Mouse (Mus musculus): ENCODE data around the gene Dgkb. TPM values are rescaled to one million over a fixed set of nuclear protein-coding genes. Genes with fewer than 3 reads are reported as not detected.

Dgkb gene
- not detected in 3 replicates for total RNA-seq (2017)

DNA sequence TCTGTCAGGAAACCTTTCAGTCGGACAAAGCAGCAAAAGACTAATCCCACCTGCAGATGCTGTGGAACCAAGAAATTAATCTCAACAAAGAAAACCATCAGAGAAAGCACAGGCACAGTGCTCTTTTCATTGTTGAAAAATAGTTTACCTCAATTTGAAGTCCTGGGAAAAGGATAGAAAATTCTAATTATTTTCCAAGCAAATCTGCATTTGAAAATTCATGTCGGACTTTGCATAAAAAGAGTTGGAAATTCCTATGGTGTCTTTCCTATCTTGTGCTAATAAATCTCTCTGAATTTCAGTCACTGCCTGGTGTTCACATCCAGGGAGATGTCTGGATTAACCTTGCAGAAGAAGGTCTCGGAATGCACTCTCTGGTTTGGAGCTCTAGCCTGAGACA is at the start of gene Dgkb:
Gene Dgkb, plus strand, starts transcription at position 301 of the 400 bp plus-strand sequence.
- no peak for ATAC-seq (replicated peaks; ENCODE audit: insufficient number of reproducible peaks, low FRiP score, low TSS enrichment, poor library complexity, severe bottlenecking)

DNA sequence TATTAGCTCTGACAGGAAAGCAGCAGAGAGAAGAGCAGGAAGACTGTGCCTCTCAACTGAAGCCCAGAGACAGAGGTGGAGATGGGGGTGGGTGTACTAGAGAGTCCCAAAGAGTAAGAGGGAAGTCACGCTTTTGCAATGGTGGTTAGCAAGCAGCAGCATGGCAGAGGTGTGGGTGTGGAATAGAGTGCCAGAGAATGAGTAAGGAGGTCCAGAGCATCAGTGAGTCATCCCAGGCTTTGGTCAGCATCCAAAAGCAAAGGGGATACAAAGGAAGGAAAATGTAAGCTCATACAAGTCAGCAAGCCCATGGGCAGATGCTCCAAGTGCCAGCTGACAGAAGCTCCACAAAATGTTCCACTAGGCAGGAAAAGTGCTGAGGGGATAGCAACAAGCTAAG is 47.7 kb upstream of the Dgkb start:
- no peak for ATAC-seq (replicated peaks; ENCODE audit: insufficient number of reproducible peaks, low FRiP score, low TSS enrichment, poor library complexity, severe bottlenecking)

DNA sequence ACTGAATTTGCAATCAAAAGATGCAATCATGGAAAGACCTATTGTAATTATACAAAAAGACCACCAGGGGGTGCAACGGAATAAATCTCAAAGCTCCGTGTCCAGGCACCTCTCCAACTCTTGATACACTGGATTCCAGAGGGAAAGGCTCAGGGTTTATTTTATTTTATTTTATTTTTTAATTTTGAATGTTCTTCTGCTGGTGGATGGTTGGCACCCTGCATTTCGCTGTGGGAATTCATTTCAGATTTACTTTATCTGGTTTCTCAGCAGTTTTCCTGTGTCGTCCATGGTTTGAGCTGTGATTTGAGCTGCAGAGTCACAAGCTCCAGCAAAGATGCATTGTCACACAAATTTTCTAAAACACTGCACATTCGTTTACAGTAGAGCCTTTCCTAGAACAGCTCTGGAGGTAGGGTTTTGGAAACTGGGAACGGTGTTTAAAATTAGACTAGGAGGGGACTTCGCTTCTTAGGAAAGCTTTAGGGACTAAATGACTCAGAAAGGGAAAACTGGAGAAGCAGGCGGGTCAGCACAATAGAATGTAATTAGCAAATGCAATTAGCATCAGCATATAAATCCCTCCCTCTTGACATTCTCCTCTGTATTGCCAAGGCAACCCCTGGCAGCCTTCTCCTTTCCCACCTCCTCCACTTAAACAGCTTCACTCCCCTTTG is 43.7 kb upstream of the Dgkb start:
- no peak for ATAC-seq (replicated peaks; ENCODE audit: insufficient number of reproducible peaks, low FRiP score, low TSS enrichment, poor library complexity, severe bottlenecking)

DNA sequence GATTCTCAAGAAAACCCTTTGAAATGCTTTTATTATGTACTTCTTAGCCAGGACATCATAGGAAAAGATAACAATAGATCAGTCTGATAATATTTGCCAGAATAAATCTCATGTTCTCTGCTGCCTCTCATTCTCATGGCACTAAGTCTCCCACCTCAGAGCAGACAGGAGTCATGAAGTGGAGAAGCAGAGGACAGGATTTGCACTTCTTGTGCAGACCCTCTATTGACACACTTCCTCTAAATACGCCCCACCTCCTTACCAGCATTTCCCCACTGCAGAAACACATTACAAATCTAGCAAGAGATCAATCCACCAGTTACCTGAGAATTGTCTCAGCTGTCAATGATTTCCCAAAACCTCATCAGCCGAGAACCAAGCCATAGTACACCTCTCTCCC is 42.9 kb upstream of the Dgkb start:
- no peak for ATAC-seq (replicated peaks; ENCODE audit: insufficient number of reproducible peaks, low FRiP score, low TSS enrichment, poor library complexity, severe bottlenecking)

DNA sequence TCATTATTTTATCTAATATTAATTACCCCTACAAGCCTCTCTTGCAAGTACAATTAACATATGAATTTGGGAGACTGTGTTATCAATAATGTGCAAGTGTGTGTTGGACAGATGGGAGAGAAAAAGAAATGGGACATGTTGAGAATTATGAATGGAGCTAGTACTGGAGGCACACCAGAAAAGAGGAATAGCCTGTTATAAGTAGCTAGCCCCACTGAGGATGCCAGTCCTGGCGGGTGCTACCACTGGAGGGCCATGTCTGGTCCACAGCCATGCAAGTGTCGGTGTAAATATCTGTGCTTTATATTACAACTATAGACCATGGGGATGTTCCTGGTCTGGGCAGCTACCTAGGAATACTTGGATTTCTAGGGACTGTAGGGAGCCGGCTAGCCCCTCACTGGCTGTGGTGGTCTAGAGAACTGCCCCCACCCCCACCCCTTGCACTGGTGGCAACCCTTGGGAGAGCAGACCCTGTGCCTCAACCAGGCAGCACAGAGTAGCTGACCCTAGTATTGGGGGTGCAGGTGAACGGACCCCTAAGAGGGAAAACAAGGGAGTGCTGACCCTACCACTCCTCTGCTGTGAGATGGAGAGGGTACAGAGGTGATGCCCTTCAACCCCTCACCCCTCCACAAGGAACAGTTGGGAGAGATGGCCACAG is 21.1 kb upstream of the Dgkb start:
- no peak for ATAC-seq (replicated peaks; ENCODE audit: insufficient number of reproducible peaks, low FRiP score, low TSS enrichment, poor library complexity, severe bottlenecking)

DNA sequence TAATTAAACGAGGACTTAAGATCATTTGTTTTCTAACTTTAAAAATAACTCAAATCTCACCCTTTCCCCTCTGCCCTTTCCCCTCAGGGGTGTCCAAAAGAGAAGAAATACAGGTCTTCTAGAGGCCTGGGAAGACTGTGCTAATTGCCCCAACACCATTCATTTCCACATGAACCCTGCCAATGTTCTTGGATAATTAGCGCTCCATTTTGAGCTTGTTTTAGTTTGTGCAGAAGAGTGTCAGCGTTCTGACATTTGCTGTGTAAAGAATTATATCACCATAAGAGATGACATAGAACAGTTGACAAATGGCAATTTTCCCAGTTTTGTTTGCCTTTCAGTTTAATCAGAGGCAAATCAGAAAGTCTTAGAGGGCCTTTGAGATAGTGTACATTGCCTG is 3.4 kb upstream of the Dgkb start:
- no peak for ATAC-seq (replicated peaks; ENCODE audit: insufficient number of reproducible peaks, low FRiP score, low TSS enrichment, poor library complexity, severe bottlenecking)

DNA sequence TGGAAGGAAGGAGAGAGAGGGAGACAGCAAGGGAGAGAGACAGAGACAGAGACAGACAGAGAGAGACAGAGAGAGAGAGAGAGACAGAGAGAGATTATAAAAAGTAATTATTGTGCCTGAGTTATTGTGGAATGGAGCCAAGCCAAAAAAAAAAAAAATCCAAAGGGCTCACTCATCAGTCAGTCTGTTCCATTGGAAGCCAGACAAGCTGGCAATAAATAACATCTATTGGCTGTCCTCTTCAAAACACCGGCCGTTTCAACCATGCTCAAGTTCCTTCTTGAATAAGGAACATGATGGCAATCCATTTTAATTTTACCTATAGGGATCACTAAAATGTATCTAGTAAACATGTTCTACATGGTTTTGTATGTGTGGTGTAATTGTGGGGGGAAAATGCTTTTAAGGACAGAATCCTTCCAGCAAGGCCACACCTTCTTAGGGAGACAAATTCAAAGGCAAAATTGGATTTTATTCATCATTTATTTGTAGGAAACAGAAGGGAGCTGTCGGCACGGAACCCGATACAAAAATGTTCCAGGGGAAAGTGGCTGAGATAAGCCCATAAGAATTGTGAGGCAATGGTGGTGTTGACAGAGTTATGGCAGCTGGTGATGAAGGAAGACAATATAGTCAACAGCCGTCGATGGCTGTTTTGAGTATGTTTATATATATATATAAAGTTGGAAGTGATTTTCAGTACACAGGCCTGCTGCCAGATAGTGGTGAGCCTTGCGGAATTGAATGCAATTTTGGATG is 3.7 kb downstream of the Dgkb start:
- ATAC-seq (replicated peaks; ENCODE audit: insufficient number of reproducible peaks, low FRiP score, low TSS enrichment, poor library complexity, severe bottlenecking): no peak

DNA sequence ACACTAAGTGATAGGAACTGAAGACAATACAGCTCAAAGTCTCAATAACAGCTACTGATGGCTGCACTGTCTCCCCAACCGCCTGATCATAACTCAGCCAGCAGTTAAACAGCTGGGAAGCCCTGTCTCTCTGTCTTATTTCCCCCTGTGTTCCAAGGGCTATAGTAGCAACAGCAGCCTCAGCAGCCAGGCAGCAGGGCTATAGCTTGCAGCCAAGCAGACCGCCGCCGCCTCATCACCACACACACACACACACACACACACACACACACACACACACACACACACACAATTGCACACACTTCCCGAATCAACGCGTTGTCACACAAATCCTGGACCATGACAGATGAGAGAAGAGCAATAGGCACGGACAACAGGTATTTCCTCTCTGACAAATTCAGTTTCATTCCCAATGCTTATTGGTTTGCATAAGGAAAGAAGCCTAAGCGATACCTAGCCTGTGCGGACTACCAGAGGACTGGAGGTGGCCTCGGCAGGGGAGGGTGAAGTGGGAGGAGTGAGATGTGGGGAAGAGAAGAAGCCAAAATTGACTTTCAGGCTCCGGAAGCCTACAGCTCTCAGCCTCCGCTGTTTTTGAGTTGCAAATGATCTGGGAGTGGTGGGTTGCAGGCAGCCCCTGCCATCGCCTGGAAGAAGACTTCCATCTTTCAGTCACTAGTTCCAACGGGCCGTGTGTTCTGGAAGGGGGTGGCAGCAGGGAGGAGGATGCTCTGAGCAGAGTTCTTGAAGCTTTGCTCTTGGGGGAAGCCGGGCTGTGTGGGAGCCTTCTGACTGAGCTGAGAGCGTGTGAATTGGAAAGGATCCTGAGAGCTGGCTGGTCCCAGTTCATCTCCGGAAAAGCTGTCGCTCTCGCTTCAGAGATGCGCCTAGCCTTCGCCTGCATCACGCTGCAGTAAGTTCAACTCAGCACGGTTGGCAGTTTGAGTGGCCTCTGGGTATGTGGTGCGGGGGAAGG is 62.8 kb downstream of the Dgkb start:
- no peak for ATAC-seq (replicated peaks; ENCODE audit: insufficient number of reproducible peaks, low FRiP score, low TSS enrichment, poor library complexity, severe bottlenecking)

DNA sequence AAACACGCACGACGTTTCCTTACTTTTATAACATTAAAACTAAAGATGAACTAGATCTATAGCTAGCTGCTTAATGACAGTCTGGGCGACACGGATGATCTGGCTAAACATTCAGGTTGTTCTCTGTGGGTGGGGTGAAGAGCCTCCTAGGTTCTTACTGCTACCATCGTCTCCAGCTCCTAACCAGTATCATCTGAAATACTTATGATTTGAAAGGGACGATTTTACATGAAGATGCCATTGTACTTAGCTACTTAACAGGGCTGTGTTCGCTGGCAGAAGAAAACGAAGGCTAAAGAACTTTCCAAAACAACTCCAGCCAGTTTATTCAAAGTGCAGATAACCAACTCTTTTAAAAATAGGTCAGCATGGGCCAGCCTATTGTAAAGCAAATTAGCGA is 63.9 kb downstream of the Dgkb start:
- ATAC-seq (replicated peaks; ENCODE audit: insufficient number of reproducible peaks, low FRiP score, low TSS enrichment, poor library complexity, severe bottlenecking): no peak

DNA sequence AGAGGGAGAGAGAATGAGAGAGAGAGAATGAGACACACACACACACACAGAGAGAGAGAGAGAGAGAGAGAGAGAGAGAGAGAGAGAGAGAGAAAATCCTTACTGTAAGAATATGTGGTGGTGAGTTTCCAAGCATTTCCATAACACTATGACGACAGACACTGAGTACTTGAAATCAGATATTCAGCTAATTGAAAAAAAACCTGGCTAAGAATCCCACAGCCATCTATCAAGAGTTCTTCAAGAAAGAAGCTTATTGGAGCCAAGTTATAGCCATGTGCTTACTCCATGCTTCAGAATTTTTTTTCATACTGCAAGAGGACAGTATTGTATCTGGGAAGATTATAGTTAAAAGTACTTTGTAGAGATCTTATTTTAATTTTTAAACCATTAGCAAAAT is 65.3 kb downstream of the Dgkb start:
- ATAC-seq (replicated peaks; ENCODE audit: insufficient number of reproducible peaks, low FRiP score, low TSS enrichment, poor library complexity, severe bottlenecking): no peak

DNA sequence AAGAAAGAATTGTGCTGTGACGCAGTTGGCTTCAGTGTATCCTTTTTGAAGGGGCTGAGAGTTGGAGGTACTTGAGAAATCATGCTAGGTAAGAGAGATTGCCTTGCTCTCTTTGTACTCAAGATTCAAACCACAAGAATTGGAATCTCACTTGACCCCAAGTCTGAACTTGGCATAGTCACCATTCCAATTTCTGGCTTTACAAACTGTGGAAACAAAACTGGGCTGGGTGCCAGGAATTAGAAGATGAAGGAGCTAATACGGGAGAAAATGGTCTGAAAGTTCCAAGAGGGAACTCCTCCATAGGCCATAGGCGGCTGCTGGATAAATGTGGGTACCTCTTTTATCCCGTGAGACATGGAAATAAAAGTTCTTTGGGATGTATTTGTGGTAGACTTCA is 66.3 kb downstream of the Dgkb start:
- no peak for ATAC-seq (replicated peaks; ENCODE audit: insufficient number of reproducible peaks, low FRiP score, low TSS enrichment, poor library complexity, severe bottlenecking)

DNA sequence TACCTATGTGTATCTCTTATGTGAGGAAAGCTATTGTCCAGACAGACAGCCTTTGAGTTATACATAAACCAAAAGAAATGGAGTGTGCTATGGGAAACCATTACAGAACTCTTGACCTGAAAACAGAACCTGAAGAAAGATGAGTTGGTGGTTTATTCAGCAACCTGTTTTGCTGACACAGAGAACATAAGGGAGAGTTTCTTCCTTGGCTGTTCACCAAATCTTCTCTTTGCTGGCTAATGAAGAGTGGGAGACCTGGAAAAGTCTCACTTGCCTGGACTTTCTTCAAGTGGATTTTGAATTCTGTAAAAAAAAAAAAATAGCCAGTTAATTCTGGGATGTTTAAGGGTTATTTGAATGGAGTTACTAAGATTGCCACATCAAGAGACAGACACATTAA is 71.1 kb downstream of the Dgkb start:
- ATAC-seq (replicated peaks; ENCODE audit: insufficient number of reproducible peaks, low FRiP score, low TSS enrichment, poor library complexity, severe bottlenecking): no peak

DNA sequence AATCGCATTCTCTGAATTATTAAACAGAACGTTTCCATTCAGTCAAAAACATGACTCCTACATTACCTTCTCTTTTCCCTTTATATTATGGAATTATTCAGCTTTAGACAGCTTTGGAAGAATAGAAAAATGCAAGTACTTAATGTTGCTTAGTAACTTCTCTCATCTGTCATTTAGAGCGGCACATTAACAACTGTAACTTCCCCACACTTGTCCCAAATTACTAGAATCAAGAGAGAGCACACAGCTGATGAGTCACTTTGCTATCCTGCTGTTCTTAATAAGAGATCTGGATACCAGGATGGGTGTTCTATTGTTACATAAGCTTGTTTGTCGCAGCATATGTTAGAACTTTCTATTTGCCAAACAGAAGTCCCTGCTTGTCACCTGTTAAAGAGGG is 71.9 kb downstream of the Dgkb start:
- ATAC-seq (replicated peaks; ENCODE audit: insufficient number of reproducible peaks, low FRiP score, low TSS enrichment, poor library complexity, severe bottlenecking): no peak

DNA sequence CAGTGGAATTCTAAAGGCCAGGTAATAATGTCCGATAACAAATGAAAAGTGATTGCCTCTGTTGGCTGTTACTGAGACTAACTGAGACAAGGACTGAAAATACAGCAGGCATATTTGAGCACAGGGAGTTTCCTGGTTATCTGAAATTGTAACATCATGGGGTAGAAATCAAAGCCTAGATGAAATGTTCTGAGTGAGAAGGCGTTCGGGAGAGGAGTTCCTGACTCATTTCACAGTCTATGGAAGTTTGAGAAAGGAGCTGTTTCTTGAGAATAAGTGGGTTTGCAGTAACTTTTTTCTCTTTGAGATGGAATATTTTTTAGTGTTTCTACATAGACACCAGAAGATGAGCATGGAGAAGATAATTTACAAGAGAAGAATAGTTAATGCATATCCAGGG is 73.8 kb downstream of the Dgkb start:
- ATAC-seq (replicated peaks; ENCODE audit: insufficient number of reproducible peaks, low FRiP score, low TSS enrichment, poor library complexity, severe bottlenecking): no peak

DNA sequence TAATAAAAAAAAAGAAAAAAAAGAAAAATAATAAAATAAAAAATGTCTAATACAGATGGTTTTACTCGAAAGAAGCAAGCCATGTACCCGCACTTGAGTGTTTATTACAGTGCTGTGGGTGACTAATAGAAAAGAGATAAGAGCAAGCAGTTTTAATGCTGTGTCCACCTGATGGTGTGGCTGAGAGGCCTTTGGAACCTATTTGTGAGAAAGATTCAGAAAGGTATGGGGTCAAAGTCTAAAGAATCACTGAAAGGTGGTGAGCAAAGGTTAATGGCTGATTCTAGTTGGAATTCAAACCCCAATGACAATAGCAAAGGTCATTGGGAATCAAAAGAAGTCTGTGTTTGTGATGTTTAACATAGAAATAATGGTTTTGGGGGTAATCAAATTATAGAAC is 124.6 kb downstream of the Dgkb start:
- no peak for ATAC-seq (replicated peaks; ENCODE audit: insufficient number of reproducible peaks, low FRiP score, low TSS enrichment, poor library complexity, severe bottlenecking)

DNA sequence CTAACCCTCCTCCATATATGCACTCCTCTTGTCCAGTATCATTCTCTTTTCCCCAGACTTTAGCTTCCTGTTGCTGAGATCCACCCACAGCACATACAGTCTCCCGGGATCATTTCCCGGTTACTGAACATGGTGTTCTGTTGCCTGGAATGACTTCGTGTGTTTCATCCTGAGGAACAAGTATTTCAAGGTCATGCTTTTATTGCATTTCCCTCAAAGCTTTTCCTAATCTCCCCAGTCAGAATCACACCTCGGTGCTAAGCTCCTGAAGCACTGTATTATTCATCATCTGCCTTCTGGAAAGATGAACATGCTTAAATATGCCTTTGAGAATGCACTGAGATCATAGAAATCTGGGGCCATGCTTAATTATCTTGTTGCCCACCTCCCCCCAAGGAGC is 138.7 kb downstream of the Dgkb start:
- no peak for ATAC-seq (replicated peaks; ENCODE audit: insufficient number of reproducible peaks, low FRiP score, low TSS enrichment, poor library complexity, severe bottlenecking)

DNA sequence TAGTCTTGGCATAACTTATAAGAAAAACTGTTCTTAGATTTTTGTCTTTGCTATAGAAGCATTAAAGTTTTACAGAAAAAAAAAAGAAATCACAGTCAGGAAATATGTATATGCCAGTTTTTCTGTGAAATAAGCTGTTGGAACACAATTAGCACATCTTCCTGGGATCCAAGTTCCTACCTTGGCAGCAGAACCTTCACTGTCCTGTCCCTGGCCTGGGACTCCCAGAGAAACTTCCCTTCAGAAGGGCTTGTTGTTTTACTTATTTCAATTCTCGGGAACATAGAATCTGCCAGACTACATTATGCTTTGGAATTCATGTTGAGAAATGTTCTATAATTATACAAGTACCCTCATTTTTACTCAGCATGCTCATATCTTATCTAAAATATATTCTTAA is 154.0 kb downstream of the Dgkb start:
- no peak for ATAC-seq (replicated peaks; ENCODE audit: insufficient number of reproducible peaks, low FRiP score, low TSS enrichment, poor library complexity, severe bottlenecking)

DNA sequence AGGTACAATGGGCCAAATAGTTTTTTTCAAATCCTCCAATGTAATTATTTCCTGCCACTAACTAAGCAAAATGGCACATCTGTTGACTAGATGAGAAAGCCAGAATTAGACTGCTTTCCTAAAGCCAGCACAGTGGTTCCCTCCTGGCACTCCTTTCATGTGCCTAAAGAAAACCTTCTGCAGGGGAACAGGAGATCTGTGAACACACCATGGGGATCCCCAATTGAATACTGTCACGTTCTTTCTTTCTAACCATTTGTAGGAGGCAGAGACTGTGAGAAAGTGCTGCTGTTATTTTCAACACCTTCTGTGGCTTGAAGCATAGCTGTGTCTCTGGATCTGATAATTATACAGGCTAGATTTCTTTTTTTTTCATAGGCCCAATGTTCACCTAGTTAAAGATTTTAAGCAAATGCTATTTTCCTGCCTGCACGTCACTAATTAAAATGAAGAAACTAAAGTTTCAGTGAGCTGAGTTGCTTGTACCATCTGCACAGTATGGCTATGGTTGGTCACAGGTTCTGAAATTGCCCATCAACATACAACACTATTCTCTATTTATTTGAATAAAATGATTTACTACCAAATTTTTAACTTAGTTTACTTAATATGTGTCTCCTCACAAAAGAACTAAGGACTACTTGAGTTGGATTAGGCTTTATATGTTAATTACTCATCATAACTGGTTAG is 161.1 kb downstream of the Dgkb start:
- no peak for ATAC-seq (replicated peaks; ENCODE audit: insufficient number of reproducible peaks, low FRiP score, low TSS enrichment, poor library complexity, severe bottlenecking)
